Mouse (Mus musculus) bone marrow, adult 2 months (tissue): ENCODE data around the gene Rab3gap2. TPM values are rescaled to one million over a fixed set of nuclear protein-coding genes. Genes with fewer than 3 reads are reported as not detected.

ENCODE experiments used
- H3K27ac ChIP-seq: fragments of 200-500 bp; 2 replicates; pipeline ENCODE4 v1.5.1; 2012; ENCODE audit warnings: low read depth, mild to moderate bottlenecking, control low read depth, inconsistent platforms, low read length; ENCODE audit not compliant: control insufficient read depth, poor library complexity, insufficient read depth
- H3K4me1 ChIP-seq: fragments of 200-500 bp; 2 replicates; pipeline ENCODE4 v1.6.1; 2011; ENCODE audit warnings: low read length; ENCODE audit not compliant: control insufficient read depth, insufficient read depth
- H3K4me3 ChIP-seq: fragments of 200-500 bp; replicated peaks from 2 replicates; pipeline ENCODE3; 2011; ENCODE audit warnings: mild to moderate bottlenecking, low read depth, low read length, control low read depth; ENCODE audit not compliant: control insufficient read depth
- CTCF ChIP-seq: fragments of 200-500 bp; IDR thresholded peaks from 2 replicates; pipeline ENCODE4 v1.5.1; 2011; ENCODE audit warnings: low read length, control low read depth; ENCODE audit not compliant: control insufficient read depth, insufficient read depth
- POLR2A ChIP-seq: fragments of 200-500 bp; IDR thresholded peaks from 2 replicates; pipeline ENCODE4 v1.6.1; 2011; ENCODE audit warnings: low read depth, mild to moderate bottlenecking, control low read depth, low read length, borderline replicate concordance; ENCODE audit not compliant: control insufficient read depth
- WGBS: fragments of 180-500 bp; shearing (Covaris S2); methylation state at CpG from one replicate; pipeline ENCODE4 v1.1.7; 2018; 5-methylcytosine and 5-hydroxymethylcytosine counted together
- polyA plus RNA-seq: library from polyadenylated mRNA; stranded (reverse); fragments of >200 nt; gene quantifications from 2 replicates; pipeline ENCODE4 v1.2.4, GENCODE M21; 2011; ENCODE audit warnings: low replicate concordance; ENCODE audit not compliant: missing spikeins, insufficient read depth, insufficient read length

Gene Rab3gap2
- 11.1 and 30.1 TPM in 2 replicates for polyA plus RNA-seq

DNA sequence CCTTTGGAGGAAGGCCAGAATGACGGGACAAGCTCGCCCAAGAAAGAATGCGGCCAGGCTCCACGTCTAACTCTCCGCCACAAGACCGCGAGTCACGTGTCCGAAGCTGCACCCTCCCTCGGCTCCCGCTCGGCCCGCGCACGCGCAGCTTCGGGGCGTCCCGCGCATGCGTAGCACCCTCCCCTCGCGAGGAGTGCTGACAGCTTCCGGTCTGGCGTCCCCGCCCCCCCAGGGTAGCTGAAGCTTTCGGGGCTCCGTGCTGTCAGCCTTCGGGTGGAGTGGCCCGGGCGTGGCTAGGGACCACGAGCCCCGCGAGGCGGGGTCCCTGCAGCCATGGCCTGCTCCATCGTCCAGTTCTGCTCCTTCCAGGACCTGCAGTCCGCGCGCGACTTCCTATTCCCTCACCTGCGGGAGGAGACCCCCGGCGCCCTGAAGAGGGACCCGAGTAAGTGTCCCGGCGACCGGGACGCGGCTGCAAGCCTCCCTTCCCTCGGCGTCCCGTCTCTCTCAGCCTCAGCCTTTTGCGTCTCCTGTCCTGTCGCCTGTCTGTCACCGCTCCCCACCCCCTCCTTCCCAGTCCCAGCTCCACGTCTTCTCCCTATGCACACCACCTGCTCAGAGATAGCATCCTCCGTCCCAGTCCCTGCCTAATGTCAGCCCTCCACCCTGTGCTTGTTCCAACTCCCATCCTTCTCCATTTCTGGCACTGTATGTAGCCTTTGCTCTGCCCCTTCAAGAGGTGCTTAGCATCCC, at the start of gene Rab3gap2:
Gene Rab3gap2, plus strand, starts transcription at position 209 of the 753 bp plus-strand sequence.
- Histone ChIP-seq H3K4me3 (peak within 1 kb of the TSS; percentile 96), H3K4me1 (peaks cover 5% of the 10 kb centered on the region; the same call in 1 of the 2 replicates), H3K27ac (peak within 1 kb of the TSS; percentile 73)
- no peak for TF ChIP-seq CTCF
- TF ChIP-seq POLR2A = peak; percentile 80; the same call in 1 of the 2 replicates
- under 1% methylated on average over 57 of the region's 57 CpGs for WGBS

DNA sequence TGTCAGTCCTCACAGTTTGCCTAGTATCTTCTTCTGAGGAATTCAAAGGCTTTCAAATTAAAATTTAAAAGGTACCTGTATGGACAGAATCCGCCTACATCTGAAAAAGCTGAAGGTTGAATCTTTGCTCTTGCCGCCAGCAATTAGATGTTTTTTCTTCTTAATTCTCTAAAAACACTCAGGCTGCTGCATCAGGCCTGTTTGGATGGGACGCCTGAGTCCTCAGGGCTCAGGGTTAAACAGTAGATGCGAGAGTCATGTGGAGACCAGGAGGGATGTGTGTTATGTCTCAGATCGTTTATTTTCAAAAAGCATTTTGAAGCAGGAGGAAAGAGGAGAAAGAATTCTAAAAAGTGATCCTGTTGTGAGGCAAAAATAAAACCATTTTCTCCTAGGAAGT, 30.3 kb upstream of the Rab3gap2 start:
- Histone ChIP-seq H3K4me3 (no peak overlapping the region), H3K4me1 (no peaks in the 10 kb centered on the region), H3K27ac (no peak overlapping the region)
- no peak for TF ChIP-seq POLR2A
- TF ChIP-seq CTCF = no peak
- 76% methylated on average over 5 of the region's 5 CpGs for WGBS

DNA sequence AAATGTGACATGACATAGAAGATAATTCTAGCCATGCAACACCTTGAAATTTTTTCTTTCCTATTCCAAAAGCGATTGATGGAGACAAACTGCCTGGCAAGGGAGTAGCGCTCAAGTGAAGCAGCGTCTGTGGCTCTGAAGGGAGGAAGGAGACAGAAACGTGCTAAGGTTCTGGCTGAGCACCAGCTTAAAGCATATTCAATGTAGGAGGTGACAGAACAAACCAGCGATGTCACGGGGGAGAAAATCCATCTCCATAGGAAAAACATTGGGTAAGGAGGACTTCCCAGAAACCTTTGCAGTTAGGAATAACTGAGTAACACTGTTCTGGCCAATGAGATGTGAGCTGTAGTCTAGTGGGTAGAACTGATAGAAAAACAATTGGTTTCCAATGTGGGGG, 26.1 kb upstream of the Rab3gap2 start:
- H3K4me1 ChIP-seq = no peaks in the 10 kb centered on the region
- no peak overlapping the region for H3K4me3 ChIP-seq
- 81% methylated on average over 6 of the region's 6 CpGs for WGBS
- no peak overlapping the region for H3K27ac ChIP-seq
- TF ChIP-seq POLR2A (no peak), CTCF (no peak)

DNA sequence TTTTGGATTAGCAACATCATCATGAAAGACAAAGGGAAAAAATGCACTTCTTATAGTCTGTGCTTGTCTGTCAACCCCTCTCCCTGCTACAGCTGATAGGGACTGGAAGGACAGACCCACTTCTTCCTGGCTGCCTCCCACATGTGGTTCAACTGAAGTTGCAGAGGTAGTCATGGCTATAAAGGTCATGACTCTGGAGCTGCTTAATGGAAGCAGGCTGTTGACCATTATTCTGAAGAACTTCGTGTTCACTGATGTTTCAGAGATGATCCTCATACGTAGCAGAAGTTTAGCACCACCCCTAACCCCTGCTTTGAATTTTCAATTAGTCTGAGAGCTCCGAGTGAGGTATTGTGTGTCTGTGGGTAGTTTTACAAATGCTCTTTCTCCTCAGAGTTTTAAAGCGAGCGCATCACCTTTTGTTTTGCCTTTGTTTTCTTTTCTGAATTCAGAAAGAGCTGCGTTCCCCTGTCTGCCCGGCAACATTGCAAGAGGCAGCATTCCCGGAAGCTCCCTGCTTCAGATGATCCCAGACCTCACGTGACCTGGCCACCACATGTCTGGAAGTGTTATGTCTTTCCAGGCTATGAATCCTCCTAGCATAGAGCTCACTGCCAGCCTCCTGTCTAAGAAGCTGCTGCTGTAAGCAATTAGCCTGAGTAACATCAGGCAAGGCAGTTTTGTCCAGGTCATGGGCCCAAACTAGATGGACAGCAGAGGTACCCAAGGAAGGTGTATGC, 20.2 kb upstream of the Rab3gap2 start:
- WGBS = 80% methylated on average over 9 of the region's 9 CpGs

DNA sequence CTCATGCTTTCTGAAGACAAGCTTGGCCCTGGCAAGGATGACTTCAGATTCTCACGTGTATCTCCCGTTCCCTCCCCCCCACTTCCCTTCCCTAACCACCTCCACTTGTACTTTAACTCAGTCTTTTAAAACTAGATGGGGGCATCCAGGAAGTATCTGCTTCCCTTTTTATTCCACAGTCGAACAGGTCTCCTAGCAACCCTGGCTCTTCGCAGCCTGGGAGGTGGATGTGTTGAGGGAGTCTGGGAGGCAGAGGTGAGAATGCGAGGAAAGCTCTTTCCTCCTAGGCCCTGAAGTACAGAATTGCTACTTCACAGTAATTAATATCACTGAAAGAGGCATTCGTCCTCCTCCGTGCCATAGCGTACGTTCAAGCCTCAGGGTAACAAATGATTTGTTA, 18.4 kb upstream of the Rab3gap2 start:
- no peak for TF ChIP-seq POLR2A
- no peak for TF ChIP-seq CTCF
- Histone ChIP-seq H3K4me1 (peaks cover 1% of the 10 kb centered on the region; the same call in 1 of the 2 replicates), H3K27ac (no peak overlapping the region), H3K4me3 (no peak overlapping the region)
- 42% methylated on average over 9 of the region's 9 CpGs for WGBS

More for the DNA sequence above, 20.2 kb upstream of the Rab3gap2 start:
- Histone ChIP-seq H3K4me1 (peaks cover 1% of the 10 kb centered on the region; the same call in 1 of the 2 replicates), H3K27ac (no peak overlapping the region), H3K4me3 (no peak overlapping the region)
- TF ChIP-seq CTCF = no peak
- TF ChIP-seq POLR2A = no peak

DNA sequence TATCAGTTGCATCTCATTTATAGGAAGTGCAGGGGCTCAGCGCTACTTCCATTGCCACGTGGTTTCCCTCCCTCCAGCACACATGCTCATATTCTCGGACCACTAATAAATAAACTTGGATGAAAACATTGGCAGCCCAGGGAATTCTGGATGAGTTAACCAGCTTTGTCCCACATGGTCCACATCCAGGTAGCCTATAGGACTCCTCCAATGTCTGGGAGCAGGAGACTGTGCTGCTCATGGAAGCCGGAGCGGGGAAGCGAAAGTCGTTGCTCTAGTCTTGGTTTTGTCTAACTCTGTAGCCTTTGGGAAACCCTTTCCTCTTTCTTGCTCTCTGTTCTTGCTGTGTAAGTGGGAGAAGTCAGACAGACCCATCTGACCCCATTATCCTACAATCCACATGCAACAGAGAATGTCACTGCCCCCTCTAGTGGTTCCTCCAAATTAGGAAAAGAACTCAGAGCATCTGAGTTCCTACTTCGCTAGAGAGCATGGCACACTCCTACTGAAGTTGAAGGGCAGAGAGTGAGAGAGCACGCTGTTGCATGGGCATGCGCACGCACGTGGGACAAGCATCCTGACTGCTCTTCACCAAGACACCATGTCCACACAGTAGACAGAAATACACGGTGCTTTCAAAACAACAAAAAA, 16.7 kb upstream of the Rab3gap2 start:
- TF ChIP-seq POLR2A = no peak
- TF ChIP-seq CTCF = no peak
- 42% methylated on average over 13 of the region's 13 CpGs for WGBS
- Histone ChIP-seq H3K4me3 (no peak overlapping the region), H3K4me1 (peaks cover 1% of the 10 kb centered on the region; the same call in 1 of the 2 replicates), H3K27ac (no peak overlapping the region)

DNA sequence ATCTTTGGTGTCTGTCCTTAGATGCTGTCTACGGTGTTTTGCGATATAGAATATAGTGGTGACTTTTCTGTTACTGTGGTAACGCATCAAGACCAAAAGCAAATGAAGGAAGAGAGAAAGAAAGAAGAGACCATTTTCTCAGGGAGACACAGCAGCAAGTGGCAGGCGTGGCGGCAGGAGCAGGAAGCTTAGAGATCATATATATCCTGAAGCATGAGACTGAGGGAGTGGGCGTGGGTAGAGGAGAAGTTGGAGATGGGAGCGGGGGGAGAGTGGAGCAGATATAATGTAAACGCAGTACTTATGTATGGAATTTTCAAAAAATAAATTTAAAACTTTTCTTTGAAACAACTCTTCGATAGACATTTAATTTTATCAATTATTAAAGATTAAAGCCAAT, 14.0 kb upstream of the Rab3gap2 start:
- H3K4me3 ChIP-seq = no peak overlapping the region
- TF ChIP-seq POLR2A (no peak), CTCF (no peak)
- H3K4me1 ChIP-seq = peaks cover 4% of the 10 kb centered on the region; the same call in 1 of the 2 replicates
- WGBS = 86% methylated on average over 9 of the region's 9 CpGs
- no peak overlapping the region for H3K27ac ChIP-seq

DNA sequence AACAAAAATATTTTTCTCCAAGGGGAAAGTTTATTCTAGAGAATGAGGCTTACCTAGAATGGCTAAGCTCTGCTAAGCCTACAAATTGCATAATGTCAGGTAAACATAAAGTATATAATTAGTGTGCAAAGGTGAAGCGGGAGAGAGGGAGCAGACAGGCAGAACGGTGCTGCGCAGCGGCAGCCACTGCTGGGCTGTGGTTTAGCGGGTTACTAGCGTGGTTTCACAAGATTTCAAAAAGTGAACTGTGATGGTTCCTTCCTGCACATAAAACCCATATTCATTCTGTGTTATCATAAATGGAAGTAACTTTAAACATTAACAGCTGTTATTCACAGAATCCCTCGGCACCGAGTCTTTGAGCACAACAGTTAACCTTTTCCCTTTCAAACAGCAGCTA, 11.8 kb upstream of the Rab3gap2 start:
- Histone ChIP-seq H3K4me1 (peaks cover 5% of the 10 kb centered on the region; the same call in 1 of the 2 replicates), H3K27ac (no peak overlapping the region), H3K4me3 (no peak overlapping the region)
- WGBS = 6% methylated on average over 8 of the region's 8 CpGs
- TF ChIP-seq POLR2A (no peak), CTCF (no peak)
